Comparison of ENCODE assay signal across 8 mouse cellular contexts in the genomic region with DNA sequence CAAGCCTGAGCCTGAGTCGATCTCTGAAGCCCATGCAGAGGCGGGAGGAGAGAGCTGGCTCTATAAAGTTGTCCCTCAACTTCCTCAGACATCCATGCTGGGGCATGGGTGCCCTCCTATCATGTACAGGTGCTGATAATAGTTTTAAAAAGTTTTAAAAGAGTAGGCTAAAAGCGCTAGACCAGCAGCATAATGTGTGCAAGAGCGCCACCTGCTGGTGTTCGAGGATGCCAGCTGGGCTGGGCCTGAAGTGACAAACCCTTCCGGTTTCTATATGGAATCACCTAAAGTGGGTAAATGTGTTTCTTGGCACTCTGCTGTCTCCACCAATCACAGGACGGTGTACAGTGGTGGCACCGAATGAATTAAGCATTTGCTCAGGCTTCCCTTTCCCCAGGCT. TPM values are rescaled to one million over a fixed set of nuclear protein-coding genes. Genes with fewer than 3 reads are reported as not detected.
DNase-seq lines count a peak whose midpoint lies in the region; ATAC-seq and TF ChIP-seq lines count a peak whose summit lies in the region.

No protein-coding gene starts in this region.

- H3K4me2 ChIP-seq in kidney, embryonic 14.5 days (replicated peaks; ENCODE audit: low read depth, low read length), result no peak overlapping the region

- TF ChIP-seq CTCF in kidney, adult 2 months (conservative IDR thresholded peaks at IDR 0.05; ENCODE audit: insufficient read depth, insufficient read length, low read depth, low read length), result peak; percentile 91

- H3K27ac ChIP-seq in kidney, adult 2 months (ENCODE audit: insufficient read depth, low read depth, low read length), result no peak overlapping the region
- no peak overlapping the region for H3K27ac ChIP-seq in kidney, embryonic 14.5 days (ENCODE audit: low read depth, low read length)
- no peak overlapping the region for H3K27ac ChIP-seq in limb, embryonic 10.5 days

- H3K9me3 ChIP-seq in kidney, embryonic 14.5 days (ENCODE audit: control insufficient read depth, low read length), result no peaks in the 10 kb centered on the region
- H3K9me3 ChIP-seq in limb, embryonic 10.5 days (replicated peaks), result no peaks in the 10 kb centered on the region

- H3K4me3 ChIP-seq in kidney, adult 2 months (ENCODE audit: insufficient read depth, low read depth, low read length), result no peak overlapping the region
- no peak overlapping the region for H3K4me3 ChIP-seq in kidney, embryonic 14.5 days (ENCODE audit: low read length)
- no peak overlapping the region for H3K4me3 ChIP-seq in limb, embryonic 10.5 days

- peaks cover 7% of the 10 kb centered on the region for H3K36me3 ChIP-seq in kidney, adult 2 months (ENCODE audit: control insufficient read depth, insufficient read depth, low read length)
- peaks cover 26% of the 10 kb centered on the region for H3K36me3 ChIP-seq in kidney, embryonic 14.5 days (ENCODE audit: control insufficient read depth, insufficient read depth, low read length)
- peaks cover 21% of the 10 kb centered on the region for H3K36me3 ChIP-seq in limb, embryonic 10.5 days

- ATAC-seq in kidney, embryonic 14.5 days (ENCODE audit: low FRiP score, low TSS enrichment), result no peak

- H3K4me1 ChIP-seq in kidney, adult 2 months (ENCODE audit: control insufficient read depth, insufficient read depth, low read length), result peaks cover 9% of the 10 kb centered on the region; the same call in 1 of the 2 replicates
- H3K4me1 ChIP-seq in kidney, embryonic 14.5 days (ENCODE audit: control insufficient read depth, insufficient read depth, low read length), result peaks cover 28% of the 10 kb centered on the region
- peaks cover 44% of the 10 kb centered on the region for H3K4me1 ChIP-seq in limb, embryonic 10.5 days

- TF ChIP-seq POLR2A in kidney, adult 2 months (IDR thresholded peaks at IDR 0.05; ENCODE audit: low read depth, low read length), result no peak

- no peaks in the 10 kb centered on the region for H3K27me3 ChIP-seq in kidney, adult 2 months (replicated peaks; ENCODE audit: control insufficient read depth, insufficient read depth, low read length)
- no peaks in the 10 kb centered on the region for H3K27me3 ChIP-seq in kidney, embryonic 14.5 days (ENCODE audit: control insufficient read depth, insufficient read depth, low read length)
- no peaks in the 10 kb centered on the region for H3K27me3 ChIP-seq in limb, embryonic 10.5 days (ENCODE audit: low read depth, poor library complexity, severe bottlenecking)

- WGBS in kidney, adult 2 months, result 21% methylated on average over 8 of the region's 8 CpGs
- WGBS in kidney, embryonic 14.5 days, result 28% methylated on average over 8 of the region's 8 CpGs
- 33% methylated on average over 8 of the region's 8 CpGs for WGBS in limb, embryonic 10.5 days

- peak; percentile 85 for DNase-seq in kidney, adult 2 months
- DNase-seq in adrenal gland, adult (ENCODE audit: inconsistent age in 2 of 2, low spot score in 1 of 2), result peak; percentile 79 to 93
- DNase-seq in embryo, embryonic 11 days, result peak; percentile 87
- DNase-seq in heart, postnatal 36 days, result peak; percentile 89 to 93
- DNase-seq in limb, embryonic 10.5 days (ENCODE audit: low spot score), result peak; percentile 93
- peak; percentile 82 for DNase-seq in ovary, postnatal 36 days (ENCODE audit: low spot score)
- DNase-seq in thymus, postnatal 36 days, result peak; percentile 87 to 90

- intact Hi-C loops in heart, postnatal 36 days (cut with DNase I), result loop anchor here (1.0 to 2.0 kb wide), 6 partner anchors 77 to 318 kb away; no protein-coding TSS in a partner anchor

- H3K9ac ChIP-seq in kidney, embryonic 14.5 days (ENCODE audit: low read depth, low read length), result no peak overlapping the region

RNA-seq across cellular contexts. Expression of gene Zfp36l2, which starts 3.1 kb away (rescaled TPM):
- polyA plus RNA-seq in kidney, adult 2 months (2012; rRNA removed), result 34.3 and 45.8 TPM in 2 replicates
- polyA plus RNA-seq in kidney, embryonic 14.5 days (2014; fragmentation: Nextera tagmentation; extraction: Ambion mirVana), result 22.5 and 24.3 TPM in 2 replicates
- total RNA-seq in heart, postnatal 36 days (2021), result 10 to 100 TPM; 26.4 to 31.6 TPM
- 13.4 and 14.2 TPM in 2 replicates for polyA plus RNA-seq in limb, embryonic 10.5 days (2016; fragmentation: Nextera tagmentation; extraction: Ambion mirVana)
